Mouse (Mus musculus): ENCODE results near the gene Plk4. TPM values are rescaled to one million over a fixed set of nuclear protein-coding genes. Genes with fewer than 3 reads are reported as not detected.
"Not testable (repeated sequence)": the region's sequence is repeated elsewhere in the genome, so short reads cannot be mapped to it uniquely, and the experiment has no call there.

The Plk4 gene
- polyA plus RNA-seq (2012) = 13.7 and 21.6 TPM in 2 replicates

- TF ChIP-seq GATA1 (IDR thresholded peaks at IDR 0.05; ENCODE audit: low read length) = no peak
Observed at GRCm38 (mm10) chr3:40799530-40800372, at the start of gene Plk4. Gene Plk4, plus strand, starts transcription at chr3:40800019.

DNA sequence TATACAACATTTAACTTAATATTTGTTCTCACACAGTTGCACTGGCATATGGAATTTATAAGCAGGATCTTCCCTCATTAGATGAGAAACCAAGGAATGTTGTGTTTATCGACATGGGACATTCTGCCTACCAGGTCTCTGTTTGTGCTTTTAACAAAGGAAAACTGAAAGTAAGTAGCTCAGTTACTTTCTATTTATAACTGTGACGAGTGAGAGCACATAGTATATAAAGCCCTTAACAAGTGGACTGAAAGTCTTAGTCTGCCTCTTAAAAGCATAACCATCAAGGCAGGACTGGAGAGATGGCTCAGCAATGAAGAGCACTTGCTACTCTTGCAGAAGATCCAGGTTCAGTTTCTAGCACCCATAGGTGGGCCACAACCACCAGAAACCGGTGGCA is 39.1 kb upstream of the Plk4 start:
- no peak for TF ChIP-seq GATA1 (IDR thresholded peaks at IDR 0.05; ENCODE audit: low read length)

DNA sequence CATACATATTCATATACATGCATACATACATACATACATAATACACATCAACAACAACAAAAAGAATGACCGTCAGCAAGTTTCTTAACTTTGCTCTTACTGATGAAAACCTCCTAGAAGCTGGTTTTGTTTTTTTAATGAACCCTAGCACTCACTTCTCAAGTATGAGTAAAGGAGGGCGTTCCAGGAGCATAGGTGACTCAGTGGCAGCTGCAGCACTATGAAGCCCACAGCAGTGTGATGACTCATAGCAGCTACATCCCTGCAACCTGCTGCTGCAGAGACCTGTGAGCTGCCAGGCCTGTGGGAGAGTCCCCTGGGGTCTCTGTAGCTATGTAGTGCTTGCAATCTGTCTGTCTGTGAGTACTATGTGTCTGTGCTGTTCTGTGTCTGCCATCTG is 38.5 kb upstream of the Plk4 start:
- TF ChIP-seq GATA1 (IDR thresholded peaks at IDR 0.05; ENCODE audit: low read length) = no peak

- no peak for TF ChIP-seq GATA1 (IDR thresholded peaks at IDR 0.05; ENCODE audit: low read length)
Observed at GRCm38 (mm10) chr3:40793783-40794182, 6.0 kb upstream of the Plk4 start.

DNA sequence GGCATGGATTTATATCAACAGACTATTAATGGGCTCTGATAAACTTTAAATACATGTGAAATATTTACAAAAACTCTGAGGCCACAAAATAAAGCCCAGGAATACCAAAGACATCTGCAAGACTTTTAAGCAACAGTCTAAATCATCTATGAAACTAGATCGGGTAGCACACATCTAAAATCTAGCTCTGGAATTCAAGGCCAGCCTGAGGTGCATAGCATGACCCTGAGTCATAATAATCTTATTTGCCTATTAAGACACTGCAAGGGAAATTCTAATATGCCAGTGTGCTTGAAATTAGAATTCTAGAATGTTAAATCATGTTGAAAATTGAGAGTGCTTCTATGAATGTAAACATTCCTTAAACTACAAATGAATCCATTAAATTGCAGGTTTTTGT is 1.8 kb upstream of the Plk4 start:
- TF ChIP-seq GATA1 (IDR thresholded peaks at IDR 0.05; ENCODE audit: low read length) = no peak

DNA sequence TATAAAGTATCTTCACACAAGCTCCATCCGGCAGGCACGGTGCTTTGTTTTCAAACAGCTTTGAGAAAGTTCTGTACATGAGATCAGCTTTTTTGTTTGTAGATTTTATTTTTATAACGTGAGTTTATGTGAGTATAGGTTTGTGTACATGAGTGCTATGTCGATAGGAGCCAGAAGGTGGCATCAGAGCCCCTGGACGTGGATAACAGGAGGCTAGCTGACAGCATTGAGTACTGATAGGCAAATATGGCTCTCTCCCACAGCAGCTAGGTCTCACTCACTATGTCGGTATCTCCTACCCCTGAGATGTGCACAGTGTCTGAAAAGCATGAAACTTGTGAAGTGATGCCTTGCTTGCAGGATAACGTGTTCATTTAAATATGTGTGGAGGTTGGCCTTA is 1.3 kb upstream of the Plk4 start:
- TF ChIP-seq GATA1 (IDR thresholded peaks at IDR 0.05; ENCODE audit: low read length) = no peak

GRCm38 (mm10) chr3:40800373-40800823 is 579 bp downstream of the Plk4 start:
- TF ChIP-seq GATA1 (IDR thresholded peaks at IDR 0.05; ENCODE audit: low read length) = no peak

GRCm38 (mm10) chr3:40806871-40807270 is 7.1 kb downstream of the Plk4 start:
- no peak for TF ChIP-seq GATA1 (IDR thresholded peaks at IDR 0.05; ENCODE audit: low read length)

DNA sequence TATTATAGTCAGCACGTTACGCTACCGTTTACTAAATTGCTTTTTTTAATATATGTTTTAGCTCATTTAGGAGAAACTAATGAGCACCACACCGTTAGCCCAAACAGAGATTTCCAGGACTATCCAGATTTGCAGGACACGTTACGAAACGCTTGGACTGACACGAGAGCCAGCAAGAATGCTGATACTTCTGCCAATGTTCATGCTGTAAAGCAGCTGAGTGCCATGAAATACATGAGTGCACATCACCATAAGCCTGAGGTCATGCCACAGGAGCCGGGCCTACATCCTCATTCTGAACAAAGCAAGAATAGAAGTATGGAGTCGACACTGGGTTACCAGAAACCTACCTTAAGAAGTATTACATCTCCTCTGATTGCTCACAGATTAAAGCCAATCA is 8.9 kb downstream of the Plk4 start:
- TF ChIP-seq GATA1 (IDR thresholded peaks at IDR 0.05; ENCODE audit: low read length) = no peak

GRCm38 (mm10) chr3:40809894-40810293 is 10.1 kb downstream of the Plk4 start:
- no peak for TF ChIP-seq GATA1 (IDR thresholded peaks at IDR 0.05; ENCODE audit: low read length)

DNA sequence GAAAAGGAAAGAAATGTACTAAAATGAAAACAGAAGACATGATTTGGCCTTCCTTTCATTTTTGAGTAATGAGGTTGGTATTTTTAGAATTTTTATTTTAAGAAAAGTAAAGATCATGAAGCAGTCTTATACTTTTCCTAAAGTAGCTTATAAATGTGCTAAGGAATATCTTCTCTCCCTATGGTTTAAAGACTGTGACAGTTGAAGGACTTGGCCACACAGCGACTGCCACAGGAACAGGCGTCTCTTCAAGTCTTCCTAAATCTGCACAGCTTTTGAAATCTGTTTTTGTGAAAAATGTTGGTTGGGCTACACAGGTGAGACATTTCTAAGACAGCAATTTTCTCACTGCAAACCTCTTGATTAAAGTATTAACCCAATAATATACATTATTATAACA is 13.5 kb downstream of the Plk4 start:
- no peak for TF ChIP-seq GATA1 (IDR thresholded peaks at IDR 0.05; ENCODE audit: low read length)

DNA sequence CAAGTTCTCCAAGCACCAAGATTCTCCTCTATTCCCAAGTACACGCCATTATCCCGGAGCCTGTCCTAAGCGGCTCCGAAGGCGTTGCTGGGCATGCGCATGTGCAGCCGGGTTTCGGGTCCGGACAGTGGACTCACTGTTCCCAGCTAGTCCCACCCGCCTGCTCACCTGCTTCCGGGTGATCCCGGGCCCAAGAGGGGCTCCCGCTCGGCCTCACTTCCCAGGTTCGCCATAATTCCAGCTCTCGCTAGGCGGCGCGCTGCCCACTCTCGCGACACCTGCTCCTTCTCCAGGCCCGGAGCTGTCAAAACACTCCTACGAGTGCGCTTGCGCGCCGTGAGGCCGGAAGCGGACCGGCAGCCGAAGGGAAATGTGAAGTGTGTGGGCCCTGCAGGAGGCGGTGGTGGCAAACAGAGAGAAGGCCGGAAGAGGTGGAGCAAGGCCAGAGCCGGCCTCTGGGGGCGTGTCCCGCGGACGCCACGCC is 46.7 kb downstream of the Plk4 start, which contains the start of gene Mfsd8:
Gene Mfsd8 (minus strand): TSS at position 414 of the 484 bp plus-strand sequence.
- TF ChIP-seq GATA1 (IDR thresholded peaks at IDR 0.05; ENCODE audit: low read length) = not testable (repeated sequence)

- TF ChIP-seq GATA1 (IDR thresholded peaks at IDR 0.05; ENCODE audit: low read length) = not testable (repeated sequence)
Observed at GRCm38 (mm10) chr3:40846957-40847017, 47.0 kb downstream of the Plk4 start, which contains the start of gene Abhd18. Gene Abhd18, plus strand, starts transcription at chr3:40846970.

Other genes with a start within 250 kb of the Plk4 start
- gene Slc25a31, start 91.2 kb upstream of the Plk4 start, polyA plus RNA-seq (2012) = not detected in 2 replicates
- 11.0 and 14.1 TPM in 2 replicates for gene Hspa4l, start 55.5 kb upstream of the Plk4 start, polyA plus RNA-seq (2012)
- 0.68 and 1.0 TPM in 2 replicates for gene Mfsd8, start 46.9 kb downstream of the Plk4 start, polyA plus RNA-seq (2012)
- gene Abhd18, start 47.0 kb downstream of the Plk4 start, polyA plus RNA-seq (2012) = 1.2 and 1.9 TPM in 2 replicates
- not detected in 2 replicates for gene 1700034I23Rik, start 102.5 kb downstream of the Plk4 start, polyA plus RNA-seq (2012)
- gene Larp1b, start 149.8 kb downstream of the Plk4 start, polyA plus RNA-seq (2012) = 39.8 and 46.4 TPM in 2 replicates

Measured in G1E-ER4 (cell line).